Mouse (Mus musculus) stomach, postnatal 0 days (tissue): ENCODE results near the gene Ppp6r1. TPM values are rescaled to one million over a fixed set of nuclear protein-coding genes. Genes with fewer than 3 reads are reported as not detected.

Experiments used
- ATAC-seq: fragments of 200-750 bp; cut with Nextera tagmentation; 2 replicates; pipeline ENCODE4 v1.8.0; 2017; ENCODE audit not compliant: low FRiP score, low TSS enrichment
- DNase-seq: peaks from one replicate; pipeline ENCODE4 v3.0.0-alpha.2; 2016; ENCODE audit warnings: low spot score
- H3K27ac ChIP-seq: fragments of 300-500 bp; sonication (generic); replicated peaks from 2 replicates; pipeline ENCODE4 v1.5.1; 2014; ENCODE audit warnings: mild to moderate bottlenecking, control low read depth
- H3K27me3 ChIP-seq: fragments of 300-500 bp; sonication (generic); 2 replicates; pipeline ENCODE4 v1.6.1; 2014; ENCODE audit warnings: low read length; ENCODE audit not compliant: control insufficient read depth, insufficient read depth
- H3K36me3 ChIP-seq: fragments of 300-500 bp; sonication (generic); 2 replicates; pipeline ENCODE4 v1.6.1; 2014; ENCODE audit warnings: low read length, mixed read lengths; ENCODE audit not compliant: control insufficient read depth, insufficient read depth
- H3K4me1 ChIP-seq: fragments of 300-500 bp; sonication (generic); replicated peaks from 2 replicates; pipeline ENCODE4 v1.6.1; 2014; ENCODE audit warnings: antibody characterized with exemption; ENCODE audit not compliant: control insufficient read depth, insufficient read depth
- H3K4me2 ChIP-seq: fragments of 300-500 bp; sonication (generic); replicated peaks from 2 replicates; pipeline ENCODE4 v1.6.1; 2014; ENCODE audit warnings: low read depth, mild to moderate bottlenecking, control low read depth, moderate library complexity
- H3K4me3 ChIP-seq: fragments of 300-500 bp; sonication (generic); 2 replicates; pipeline ENCODE4 v1.5.1; 2014; ENCODE audit warnings: low read depth, low read length, control low read depth
- H3K9ac ChIP-seq: fragments of 300-500 bp; sonication (generic); 2 replicates; pipeline ENCODE4 v1.6.1; 2014; ENCODE audit warnings: mild to moderate bottlenecking, low read length, control low read depth, mixed read lengths
- H3K9me3 ChIP-seq: fragments of 300-500 bp; sonication (generic); 2 replicates; pipeline ENCODE4 v1.6.1; 2016; ENCODE audit warnings: low read length; ENCODE audit not compliant: control insufficient read depth
- CTCF ChIP-seq: IDR thresholded peaks from 2 replicates; pipeline ENCODE4 v1.5.1; 2016; ENCODE audit warnings: antibody characterized with exemption, low read depth, mild to moderate bottlenecking, moderate library complexity
- EP300 ChIP-seq: optimal IDR thresholded peaks from 2 replicates; pipeline ENCODE3; 2016; ENCODE audit warnings: antibody characterized with exemption
- WGBS: fragments of 180-500 bp; shearing (Covaris S2); extraction: QIAGEN DNeasy Blood & Tissue Kit; methylation state at CpG from one replicate; pipeline ENCODE4 v1.1.7; 2014; 5-methylcytosine and 5-hydroxymethylcytosine counted together
- polyA plus RNA-seq: library from polyadenylated mRNA; unstranded; fragments of >200 nt; fragmentation: Nextera tagmentation; extraction: Ambion mirVana; gene quantifications from 2 replicates; pipeline ENCODE4 v1.2.1, GENCODE M21; 2015

Ppp6r1 gene
- polyA plus RNA-seq, result 3.9 and 6.2 TPM in 2 replicates

DNA sequence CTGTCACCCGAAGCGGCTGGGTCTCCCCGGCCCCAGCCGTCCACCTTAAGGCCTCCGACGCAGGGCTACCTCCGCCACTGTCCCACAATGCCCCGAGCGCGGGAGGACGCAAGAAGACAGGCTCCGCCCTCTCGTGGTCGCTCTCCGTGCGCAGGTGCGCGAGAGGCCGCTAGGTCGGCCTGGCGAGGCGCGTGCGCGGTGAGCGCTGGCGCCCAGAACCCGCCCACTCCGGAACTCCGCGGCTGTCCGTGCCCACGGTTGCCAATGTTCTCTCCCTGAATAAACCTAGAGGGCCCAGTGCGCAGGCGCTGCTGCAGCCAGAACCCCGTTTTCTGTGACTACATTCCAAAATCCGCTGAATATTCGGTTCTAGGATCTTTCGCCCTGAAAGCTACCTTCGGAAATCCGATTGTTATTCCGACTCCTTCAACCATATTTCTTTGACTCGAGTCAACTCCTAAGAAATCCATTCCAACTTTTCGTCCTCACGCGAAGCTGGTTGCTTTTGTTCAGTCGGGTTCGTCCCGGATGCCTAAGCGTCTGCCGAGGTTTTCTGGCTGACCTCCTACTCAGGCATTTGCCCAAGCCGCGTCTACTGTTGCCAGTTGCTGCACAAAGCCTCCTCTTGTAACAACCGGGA is at the start of gene Ppp6r1:
Ppp6r1 (minus strand) TSS at position 108 of the 640 bp plus-strand sequence.
- DNase-seq (peak; percentile 97), ATAC-seq (peak; percentile 97)
- Histone ChIP-seq H3K9ac (peak within 1 kb of the TSS; percentile 96), H3K4me2 (peak within 1 kb of the TSS; percentile 83), H3K9me3 (no peaks in the 10 kb centered on the region), H3K4me1 (0 out of 2 replicates have a peak, but pooled peaks cover 5% of the 10 kb centered on the region), H3K27me3 (no peaks in the 10 kb centered on the region), H3K4me3 (peak within 1 kb of the TSS; percentile 93), H3K36me3 (no peaks in the 10 kb centered on the region; the same call in 1 of the 2 replicates), H3K27ac (peak within 1 kb of the TSS; percentile 98)
- TF ChIP-seq CTCF (peak; percentile 72), EP300 (no peak)
- under 1% methylated on average over 51 of the region's 54 CpGs for WGBS

- Histone ChIP-seq H3K4me2 (no peak overlapping the region), H3K9ac (no peak overlapping the region), H3K4me1 (no peaks in the 10 kb centered on the region), H3K36me3 (peaks cover 4% of the 10 kb centered on the region; the same call in 1 of the 2 replicates), H3K27me3 (no peaks in the 10 kb centered on the region), H3K4me3 (no peak overlapping the region), H3K27ac (no peak overlapping the region), H3K9me3 (no peaks in the 10 kb centered on the region)
- 51% methylated on average over 18 of the region's 18 CpGs for WGBS
- TF ChIP-seq CTCF, result peak; percentile 75
- TF ChIP-seq EP300, result no peak
- ATAC-seq (no peak), DNase-seq (peak; percentile 59)
These were observed 46.3 kb upstream of the Ppp6r1 start for GRCm38 (mm10) chr7:4705098-4705497.

- H3K27ac ChIP-seq, result no peak overlapping the region
- no peak overlapping the region for H3K9ac ChIP-seq
- TF ChIP-seq EP300 (no peak), CTCF (no peak)
- DNase-seq (no peak), ATAC-seq (no peak)
- H3K4me1 ChIP-seq, result no peaks in the 10 kb centered on the region
- no peak overlapping the region for H3K4me2 ChIP-seq
- H3K4me3 ChIP-seq, result no peak overlapping the region
- 95% methylated on average over 7 of the region's 7 CpGs for WGBS
- no peaks in the 10 kb centered on the region; the same call in 1 of the 2 replicates for H3K36me3 ChIP-seq
- H3K9me3 ChIP-seq, result no peaks in the 10 kb centered on the region
- H3K27me3 ChIP-seq, result no peaks in the 10 kb centered on the region
These were observed 44.4 kb upstream of the Ppp6r1 start for GRCm38 (mm10) chr7:4703195-4703594.

- Histone ChIP-seq H3K9ac (no peak overlapping the region), H3K27ac (no peak overlapping the region), H3K4me1 (no peaks in the 10 kb centered on the region), H3K9me3 (no peaks in the 10 kb centered on the region), H3K4me3 (no peak overlapping the region), H3K27me3 (no peaks in the 10 kb centered on the region), H3K36me3 (no peaks in the 10 kb centered on the region; the same call in 1 of the 2 replicates), H3K4me2 (no peak overlapping the region)
- TF ChIP-seq CTCF (no peak), EP300 (no peak)
- 57% methylated on average over 8 of the region's 8 CpGs for WGBS
- ATAC-seq, result no peak
- DNase-seq, result no peak
These were observed 43.5 kb upstream of the Ppp6r1 start for GRCm38 (mm10) chr7:4702334-4702733.

DNA sequence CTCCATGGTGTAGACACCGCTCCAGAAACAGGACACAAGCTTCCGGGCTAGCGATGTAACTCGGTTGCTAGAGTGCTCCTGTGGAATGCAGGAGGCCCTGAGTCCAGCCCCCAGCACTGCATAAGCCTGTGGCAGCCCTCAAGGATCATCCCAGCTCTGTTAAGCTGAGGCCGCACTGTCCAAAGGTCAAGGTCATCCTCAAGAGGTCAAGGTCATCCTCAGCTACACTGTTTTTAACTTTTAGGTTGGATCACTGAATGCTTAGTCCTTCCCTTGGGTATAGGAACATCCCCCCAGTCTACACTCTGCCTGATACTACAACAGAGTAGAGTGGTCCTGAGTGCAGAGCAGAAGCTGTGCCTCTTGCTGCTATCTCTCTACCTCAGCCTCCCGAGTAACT is 34.2 kb upstream of the Ppp6r1 start:
- TF ChIP-seq CTCF (no peak), EP300 (no peak)
- Histone ChIP-seq H3K4me1 (no peaks in the 10 kb centered on the region), H3K4me2 (no peak overlapping the region), H3K27me3 (no peaks in the 10 kb centered on the region), H3K9me3 (no peaks in the 10 kb centered on the region), H3K4me3 (no peak overlapping the region), H3K36me3 (peaks cover 3% of the 10 kb centered on the region; the same call in 1 of the 2 replicates), H3K27ac (no peak overlapping the region), H3K9ac (no peak overlapping the region)
- DNase-seq (no peak), ATAC-seq (no peak; the same call in 1 of the 2 replicates)
- 87% methylated on average over 6 of the region's 6 CpGs for WGBS

DNA sequence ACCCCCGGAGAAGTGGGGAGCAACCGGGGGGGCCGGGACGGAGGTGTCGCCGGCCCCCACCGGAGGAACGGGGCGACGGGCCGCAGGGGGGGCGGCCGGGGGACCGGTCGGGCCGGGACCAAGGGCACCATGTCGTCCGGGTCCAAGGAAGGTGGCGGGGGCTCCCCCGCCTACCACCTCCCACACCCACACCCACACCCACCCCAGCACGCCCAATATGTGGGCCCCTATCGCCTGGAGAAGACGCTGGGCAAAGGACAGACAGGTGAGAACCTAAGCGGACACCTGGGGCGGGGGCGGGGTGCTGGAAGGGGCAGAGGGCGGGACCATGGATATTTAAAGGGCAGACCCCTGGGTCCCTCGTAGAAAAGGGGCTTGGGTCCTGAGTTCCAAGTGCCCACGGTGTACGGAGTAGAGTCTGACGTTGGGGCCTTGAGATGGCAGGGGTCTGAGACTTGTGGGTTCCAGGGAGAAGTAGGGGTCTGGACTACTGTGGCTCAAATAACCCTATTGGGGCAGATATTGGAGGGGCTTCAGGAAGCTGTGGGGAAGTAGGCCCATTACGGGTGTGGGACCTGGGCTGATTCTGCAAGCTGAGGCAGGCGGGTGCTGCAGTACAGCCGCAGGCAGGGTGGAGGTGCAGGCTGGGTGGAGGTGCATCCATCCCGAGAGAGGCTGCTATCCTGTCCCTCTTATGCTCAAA is 32.3 kb upstream of the Ppp6r1 start:
- 10% methylated on average over 15 of the region's 35 CpGs for WGBS
- H3K27me3 ChIP-seq, result no peaks in the 10 kb centered on the region
- no peaks in the 10 kb centered on the region for H3K4me1 ChIP-seq
- DNase-seq (no peak), ATAC-seq (peak; percentile 28; the same call in 1 of the 2 replicates)
- peak overlapping the region; percentile 91 for H3K9ac ChIP-seq
- no peaks in the 10 kb centered on the region for H3K9me3 ChIP-seq
- H3K4me2 ChIP-seq, result peak overlapping the region; percentile 91
- peak overlapping the region; percentile 88 for H3K27ac ChIP-seq
- no peak for TF ChIP-seq CTCF
- no peak for TF ChIP-seq EP300
- H3K4me3 ChIP-seq, result peak overlapping the region; percentile 70
- peaks cover 3% of the 10 kb centered on the region; the same call in 1 of the 2 replicates for H3K36me3 ChIP-seq
